Mouse (Mus musculus) forebrain, embryonic 16.5 days (tissue): Measurements from ENCODE around the gene Cd2ap. TPM values are rescaled to one million over a fixed set of nuclear protein-coding genes. Genes with fewer than 3 reads are reported as not detected.
"Not testable (repeated sequence)": the region's sequence is repeated elsewhere in the genome, so short reads cannot be mapped to it uniquely, and the experiment has no call there.

Experiments
- ATAC-seq: fragments of 200-750 bp; cut with Nextera tagmentation; 2 replicates; pipeline ENCODE4 v1.8.0; 2017; ENCODE audit warnings: mild to moderate bottlenecking, moderate library complexity
- H3K27ac ChIP-seq: fragments of 300-500 bp; sonication (generic); 2 replicates; pipeline ENCODE4 v1.5.1; 2014; ENCODE audit warnings: low read length, control low read depth
- H3K27me3 ChIP-seq: fragments of 300-500 bp; sonication (generic); replicated peaks from 2 replicates; pipeline ENCODE4 v1.6.1; 2014; ENCODE audit warnings: low read length; ENCODE audit not compliant: control insufficient read depth, insufficient read depth
- H3K36me3 ChIP-seq: fragments of 300-500 bp; sonication (generic); 2 replicates; pipeline ENCODE4 v1.6.1; 2014; ENCODE audit not compliant: control insufficient read depth, insufficient read depth
- H3K4me1 ChIP-seq: fragments of 300-500 bp; sonication (generic); replicated peaks from 2 replicates; pipeline ENCODE4 v1.6.1; 2014; ENCODE audit warnings: low read length; ENCODE audit not compliant: control insufficient read depth, insufficient read depth
- H3K4me2 ChIP-seq: fragments of 300-500 bp; sonication (generic); 2 replicates; pipeline ENCODE4 v1.6.1; 2014; ENCODE audit warnings: mild to moderate bottlenecking, low read length, control low read depth
- H3K4me3 ChIP-seq: fragments of 300-500 bp; sonication (generic); replicated peaks from 2 replicates; pipeline ENCODE4 v1.5.1; 2014; ENCODE audit warnings: mild to moderate bottlenecking, low read length, control low read depth
- H3K9ac ChIP-seq: fragments of 300-500 bp; sonication (generic); replicated peaks from 2 replicates; pipeline ENCODE4 v1.6.1; 2014; ENCODE audit warnings: low read depth, low read length, control low read depth
- H3K9me3 ChIP-seq: fragments of 300-500 bp; sonication (generic); 2 replicates; pipeline ENCODE4 v1.6.1; 2016; ENCODE audit warnings: low read length; ENCODE audit not compliant: control insufficient read depth
- WGBS: fragments of 180-500 bp; shearing (Covaris S2); extraction: QIAGEN DNeasy Blood & Tissue Kit; methylation state at CpG from one replicate; pipeline ENCODE4 v1.1.7; 2014; 5-methylcytosine and 5-hydroxymethylcytosine counted together
- polyA plus RNA-seq: library from polyadenylated mRNA; unstranded; fragments of >200 nt; fragmentation: Nextera tagmentation; extraction: Ambion mirVana; gene quantifications from 2 replicates; pipeline ENCODE4 v1.2.1, GENCODE M21; 2015

Gene Cd2ap
- polyA plus RNA-seq, 1 experiment from 2014 or later: 7.4 TPM

GRCm38 (mm10) chr17:42906456-42906855 lies 30.0 kb upstream of the Cd2ap start:
- WGBS: 88% methylated on average over 1 of the region's 1 CpGs
- ATAC-seq, H3K27me3 ChIP-seq: not testable (repeated sequence)

GRCm38 (mm10) chr17:42905919-42906318 lies 29.5 kb upstream of the Cd2ap start:
- Histone ChIP-seq H3K27ac (no peak overlapping the region), H3K4me3 (no peak overlapping the region), H3K9ac (no peak overlapping the region), H3K9me3 (no peaks in the 10 kb centered on the region), H3K36me3 (no peaks in the 10 kb centered on the region), H3K27me3 (no peaks in the 10 kb centered on the region), H3K4me1 (no peaks in the 10 kb centered on the region), H3K4me2 (no peak overlapping the region)
- 86% methylated on average over 6 of the region's 6 CpGs for WGBS
- no peak for ATAC-seq

More at GRCm38 (mm10) chr17:42906456-42906855, 30.0 kb upstream of the Cd2ap start:
- not testable (repeated sequence) for H3K36me3 ChIP-seq, H3K4me2 ChIP-seq, H3K4me3 ChIP-seq, H3K27ac ChIP-seq, H3K9ac ChIP-seq, H3K9me3 ChIP-seq, H3K4me1 ChIP-seq

GRCm38 (mm10) chr17:42900795-42901194 lies 24.3 kb upstream of the Cd2ap start:
- WGBS: 74% methylated on average over 2 of the region's 2 CpGs
- Histone ChIP-seq H3K9ac (no peak overlapping the region), H3K27me3 (no peaks in the 10 kb centered on the region), H3K4me3 (no peak overlapping the region), H3K36me3 (no peaks in the 10 kb centered on the region), H3K4me2 (no peak overlapping the region), H3K4me1 (no peaks in the 10 kb centered on the region), H3K9me3 (peaks cover 4% of the 10 kb centered on the region; the same call in 1 of the 2 replicates), H3K27ac (no peak overlapping the region)
- ATAC-seq: no peak

GRCm38 (mm10) chr17:42887282-42887707 lies 10.8 kb upstream of the Cd2ap start:
- H3K4me3 ChIP-seq: no peak overlapping the region
- no peaks in the 10 kb centered on the region for H3K4me1 ChIP-seq
- no peaks in the 10 kb centered on the region for H3K36me3 ChIP-seq
- no peak for ATAC-seq
- WGBS: 82% methylated on average over 4 of the region's 4 CpGs
- H3K4me2 ChIP-seq: no peak overlapping the region
- H3K9me3 ChIP-seq: no peaks in the 10 kb centered on the region
- no peaks in the 10 kb centered on the region for H3K27me3 ChIP-seq
- no peak overlapping the region for H3K9ac ChIP-seq
- H3K27ac ChIP-seq: no peak overlapping the region

- Histone ChIP-seq H3K4me2 (no peak overlapping the region), H3K27me3 (no peaks in the 10 kb centered on the region), H3K9me3 (no peaks in the 10 kb centered on the region), H3K27ac (no peak overlapping the region), H3K36me3 (no peaks in the 10 kb centered on the region), H3K9ac (no peak overlapping the region), H3K4me1 (no peaks in the 10 kb centered on the region), H3K4me3 (no peak overlapping the region)
- ATAC-seq: no peak
- WGBS: 69% methylated on average over 7 of the region's 7 CpGs
These were observed 8.6 kb upstream of the Cd2ap start for GRCm38 (mm10) chr17:42885091-42885501.

GRCm38 (mm10) chr17:42884382-42884781 lies 7.9 kb upstream of the Cd2ap start:
- Histone ChIP-seq H3K9ac (no peak overlapping the region), H3K9me3 (no peaks in the 10 kb centered on the region), H3K4me1 (no peaks in the 10 kb centered on the region), H3K27me3 (no peaks in the 10 kb centered on the region), H3K4me3 (no peak overlapping the region), H3K36me3 (no peaks in the 10 kb centered on the region), H3K4me2 (no peak overlapping the region), H3K27ac (no peak overlapping the region)
- WGBS: 81% methylated on average over 4 of the region's 4 CpGs
- ATAC-seq: no peak

GRCm38 (mm10) chr17:42883769-42884168 lies 7.3 kb upstream of the Cd2ap start:
- WGBS: 92% methylated on average over 8 of the region's 8 CpGs
- no peak for ATAC-seq

GRCm38 (mm10) chr17:42883315-42883714 lies 6.8 kb upstream of the Cd2ap start:
- 79% methylated on average over 9 of the region's 9 CpGs for WGBS
- no peak overlapping the region for H3K9ac ChIP-seq
- H3K9me3 ChIP-seq: no peaks in the 10 kb centered on the region
- no peak overlapping the region for H3K4me2 ChIP-seq
- no peak overlapping the region for H3K27ac ChIP-seq
- no peak for ATAC-seq
- H3K4me1 ChIP-seq: no peaks in the 10 kb centered on the region
- H3K36me3 ChIP-seq: no peaks in the 10 kb centered on the region
- no peak overlapping the region for H3K4me3 ChIP-seq
- no peaks in the 10 kb centered on the region for H3K27me3 ChIP-seq

More at GRCm38 (mm10) chr17:42883769-42884168, 7.3 kb upstream of the Cd2ap start:
- Histone ChIP-seq H3K9me3 (no peaks in the 10 kb centered on the region), H3K4me3 (no peak overlapping the region), H3K27ac (no peak overlapping the region), H3K9ac (no peak overlapping the region), H3K36me3 (no peaks in the 10 kb centered on the region), H3K27me3 (no peaks in the 10 kb centered on the region), H3K4me1 (no peaks in the 10 kb centered on the region), H3K4me2 (no peak overlapping the region)

GRCm38 (mm10) chr17:42882873-42883272 lies 6.4 kb upstream of the Cd2ap start:
- ATAC-seq: no peak
- WGBS: 100% methylated on average over 1 of the region's 1 CpGs

GRCm38 (mm10) chr17:42876904-42877425 lies 500 bp upstream of the Cd2ap start:
- Histone ChIP-seq H3K9ac (peak overlapping the region; percentile 97), H3K9me3 (no peaks in the 10 kb centered on the region), H3K4me3 (peak overlapping the region; percentile 91), H3K4me1 (peaks cover 8% of the 10 kb centered on the region), H3K4me2 (peak overlapping the region; percentile 94), H3K36me3 (no peaks in the 10 kb centered on the region), H3K27ac (peak overlapping the region; percentile 86), H3K27me3 (no peaks in the 10 kb centered on the region)
- WGBS: 32% methylated on average over 13 of the region's 13 CpGs
- no peak for ATAC-seq

More at GRCm38 (mm10) chr17:42882873-42883272, 6.4 kb upstream of the Cd2ap start:
- H3K4me2 ChIP-seq: no peak overlapping the region
- no peak overlapping the region for H3K27ac ChIP-seq
- no peaks in the 10 kb centered on the region for H3K36me3 ChIP-seq
- H3K9ac ChIP-seq: no peak overlapping the region
- no peaks in the 10 kb centered on the region for H3K9me3 ChIP-seq
- H3K27me3 ChIP-seq: no peaks in the 10 kb centered on the region
- H3K4me3 ChIP-seq: no peak overlapping the region
- H3K4me1 ChIP-seq: no peaks in the 10 kb centered on the region
